Mouse (Mus musculus) forebrain, embryonic 13.5 days (tissue): ENCODE measurements around the gene Chpf2. TPM values are rescaled to one million over a fixed set of nuclear protein-coding genes. Genes with fewer than 3 reads are reported as not detected.

Experiments
- ATAC-seq: fragments of 200-750 bp; cut with Nextera tagmentation; 2 replicates; pipeline ENCODE4 v1.8.0; 2017
- H3K27ac ChIP-seq: fragments of 300-500 bp; sonication (generic); 2 replicates; pipeline ENCODE4 v1.5.1; 2015; ENCODE audit warnings: inconsistent platforms, mild to moderate bottlenecking, moderate library complexity
- H3K27me3 ChIP-seq: fragments of 300-500 bp; sonication (generic); 2 replicates; pipeline ENCODE4 v1.6.1; 2015; ENCODE audit warnings: mild to moderate bottlenecking, inconsistent platforms
- H3K36me3 ChIP-seq: fragments of 300-500 bp; sonication (generic); 2 replicates; pipeline ENCODE4 v1.6.1; 2015; ENCODE audit warnings: mild to moderate bottlenecking, inconsistent platforms; ENCODE audit not compliant: poor library complexity, severe bottlenecking
- H3K4me1 ChIP-seq: fragments of 300-500 bp; sonication (generic); 2 replicates; pipeline ENCODE4 v1.6.1; 2015; ENCODE audit warnings: inconsistent platforms
- H3K4me2 ChIP-seq: fragments of 300-500 bp; sonication (generic); 2 replicates; pipeline ENCODE4 v1.6.1; 2015; ENCODE audit warnings: inconsistent platforms, mild to moderate bottlenecking, moderate library complexity
- H3K4me3 ChIP-seq: fragments of 300-500 bp; sonication (generic); 2 replicates; pipeline ENCODE4 v1.5.1; 2015; ENCODE audit warnings: mild to moderate bottlenecking, inconsistent platforms
- H3K9ac ChIP-seq: fragments of 300-500 bp; sonication (generic); 2 replicates; pipeline ENCODE4 v1.6.1; 2015; ENCODE audit warnings: mild to moderate bottlenecking, inconsistent platforms
- H3K9me3 ChIP-seq: fragments of 300-500 bp; sonication (generic); replicated peaks from 2 replicates; pipeline ENCODE4 v1.6.1; 2016; ENCODE audit warnings: inconsistent platforms
- WGBS: fragments of 180-500 bp; shearing (Covaris S2); methylation state at CpG from one replicate; pipeline ENCODE4 v1.1.7; 2015; 5-methylcytosine and 5-hydroxymethylcytosine counted together
- polyA plus RNA-seq: library from polyadenylated mRNA; unstranded; fragments of >200 nt; fragmentation: Nextera tagmentation; extraction: Ambion mirVana; gene quantifications from 2 replicates; pipeline ENCODE4 v1.2.1, GENCODE M21; 2015

Chpf2 gene
- polyA plus RNA-seq, 1 experiment from 2014 or later, result 15.0 TPM

- peak overlapping the region; percentile 85 for H3K27ac ChIP-seq
- H3K4me1 ChIP-seq, result peaks cover 36% of the 10 kb centered on the region
- H3K9me3 ChIP-seq, result no peaks in the 10 kb centered on the region
- ATAC-seq, result peak; percentile 40; the same call in 1 of the 2 replicates
- H3K36me3 ChIP-seq, result no peaks in the 10 kb centered on the region
- H3K27me3 ChIP-seq, result no peaks in the 10 kb centered on the region
- H3K4me3 ChIP-seq, result no peak overlapping the region
- no peak overlapping the region for H3K9ac ChIP-seq
- peak overlapping the region; percentile 25; the same call in 1 of the 2 replicates for H3K4me2 ChIP-seq
- 60% methylated on average over 5 of the region's 5 CpGs for WGBS
These were observed 25.7 kb downstream of the Chpf2 start for GRCm38 (mm10) chr5:24612302-24612649.

- Histone ChIP-seq H3K9me3 (no peaks in the 10 kb centered on the region), H3K4me3 (no peak overlapping the region), H3K4me2 (no peak overlapping the region), H3K27me3 (no peaks in the 10 kb centered on the region), H3K9ac (no peak overlapping the region), H3K4me1 (peaks cover 21% of the 10 kb centered on the region), H3K36me3 (no peaks in the 10 kb centered on the region), H3K27ac (no peak overlapping the region)
- ATAC-seq, result no peak
- WGBS, result 70% methylated on average over 6 of the region's 6 CpGs
These were observed 28.6 kb downstream of the Chpf2 start for GRCm38 (mm10) chr5:24615097-24615496.

DNA sequence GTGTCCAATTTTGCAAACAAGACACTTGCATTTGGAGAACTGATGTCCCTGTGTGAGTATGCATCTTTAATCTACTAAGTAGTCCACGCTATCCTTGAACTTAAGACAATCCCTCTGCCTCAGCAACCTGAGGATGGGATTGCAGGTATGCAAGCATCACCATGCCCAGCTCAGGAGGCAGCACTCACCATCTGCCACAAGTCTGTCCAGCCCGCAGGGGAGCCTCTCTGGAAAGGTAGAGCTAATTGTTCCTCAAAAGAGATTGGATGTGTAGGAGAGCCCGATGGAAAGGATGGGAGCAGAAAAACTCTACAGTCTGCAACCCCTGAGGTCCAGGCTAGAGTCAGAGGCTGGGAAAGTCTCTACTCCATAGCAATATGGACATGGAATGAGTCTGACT, 32.4 kb downstream of the Chpf2 start:
- WGBS, result 78% methylated on average over 3 of the region's 3 CpGs
- Histone ChIP-seq H3K4me3 (no peak overlapping the region), H3K9me3 (no peaks in the 10 kb centered on the region), H3K9ac (no peak overlapping the region), H3K27me3 (no peaks in the 10 kb centered on the region), H3K4me1 (peaks cover 35% of the 10 kb centered on the region), H3K27ac (no peak overlapping the region), H3K36me3 (no peaks in the 10 kb centered on the region), H3K4me2 (no peak overlapping the region)
- no peak for ATAC-seq

GRCm38 (mm10) chr5:24620116-24620515, 33.6 kb downstream of the Chpf2 start:
- Histone ChIP-seq H3K4me2 (no peak overlapping the region), H3K9me3 (no peaks in the 10 kb centered on the region), H3K4me3 (no peak overlapping the region), H3K27ac (no peak overlapping the region), H3K4me1 (peaks cover 44% of the 10 kb centered on the region), H3K27me3 (peaks cover 2% of the 10 kb centered on the region; the same call in 1 of the 2 replicates), H3K36me3 (no peaks in the 10 kb centered on the region), H3K9ac (no peak overlapping the region)
- 75% methylated on average over 8 of the region's 8 CpGs for WGBS
- ATAC-seq, result no peak

DNA sequence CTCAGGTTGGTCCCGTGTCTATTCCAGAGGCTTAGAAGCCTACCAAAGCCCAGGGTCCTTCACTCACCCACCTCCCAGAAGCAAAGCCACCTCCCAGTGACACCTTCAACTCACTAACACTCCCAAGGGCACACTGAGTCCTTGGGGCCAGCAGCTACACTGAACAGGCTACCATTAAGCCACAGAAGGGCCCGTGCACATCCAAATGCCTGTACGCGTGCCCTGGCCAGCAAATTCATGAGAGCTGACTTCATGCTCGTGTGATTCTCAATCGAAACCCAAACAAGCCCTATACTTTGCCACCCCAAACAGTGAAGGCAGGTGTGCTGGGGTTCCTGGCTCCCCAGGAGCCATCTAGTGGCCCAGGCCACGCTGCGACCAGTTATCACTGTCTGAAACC, 34.1 kb downstream of the Chpf2 start:
- Histone ChIP-seq H3K36me3 (no peaks in the 10 kb centered on the region), H3K4me1 (peaks cover 44% of the 10 kb centered on the region), H3K4me2 (no peak overlapping the region), H3K9me3 (no peaks in the 10 kb centered on the region), H3K27ac (no peak overlapping the region), H3K9ac (no peak overlapping the region), H3K27me3 (peaks cover 2% of the 10 kb centered on the region; the same call in 1 of the 2 replicates), H3K4me3 (no peak overlapping the region)
- WGBS, result 66% methylated on average over 8 of the region's 8 CpGs
- ATAC-seq, result no peak

DNA sequence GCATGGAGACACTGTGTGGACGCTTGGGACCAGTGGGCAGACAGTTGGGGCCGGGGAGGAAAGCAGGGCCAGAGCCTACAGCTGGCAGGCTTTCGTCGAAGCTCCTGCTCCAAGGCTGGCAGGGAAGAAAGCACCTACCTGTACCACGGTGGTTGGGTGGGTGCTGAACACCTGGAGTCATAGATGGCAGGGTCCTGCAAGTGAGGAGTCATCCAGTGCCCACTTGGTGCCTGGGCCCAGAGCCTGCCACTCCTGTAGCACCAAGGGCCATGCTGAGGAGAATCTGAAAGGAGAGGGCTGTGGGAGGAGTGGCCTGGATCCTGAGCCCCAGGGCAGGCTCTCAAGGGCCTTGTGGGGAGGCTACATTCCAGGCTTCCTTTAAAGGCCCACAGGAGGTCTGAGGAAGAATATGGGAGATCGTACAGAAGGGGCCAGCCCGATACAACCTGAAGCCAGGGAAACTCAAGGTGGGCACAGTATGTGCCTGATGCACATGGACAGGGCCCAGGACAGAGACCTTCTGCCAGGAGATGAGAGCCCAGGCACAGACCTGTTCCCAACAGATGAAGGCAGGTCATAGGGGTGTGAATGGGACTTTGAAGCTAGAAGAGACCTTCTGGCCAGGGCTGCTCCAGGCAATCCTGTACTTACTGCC, 36.0 kb downstream of the Chpf2 start:
- no peaks in the 10 kb centered on the region for H3K9me3 ChIP-seq
- H3K27ac ChIP-seq, result peak overlapping the region; percentile 25; the same call in 1 of the 2 replicates
- ATAC-seq, result no peak
- peak overlapping the region; percentile 73; the same call in 1 of the 2 replicates for H3K4me2 ChIP-seq
- peaks cover 44% of the 10 kb centered on the region for H3K4me1 ChIP-seq
- H3K9ac ChIP-seq, result peak overlapping the region; percentile 37; the same call in 1 of the 2 replicates
- no peak overlapping the region for H3K4me3 ChIP-seq
- WGBS, result 70% methylated on average over 7 of the region's 7 CpGs
- H3K36me3 ChIP-seq, result no peaks in the 10 kb centered on the region
- peaks cover 2% of the 10 kb centered on the region; the same call in 1 of the 2 replicates for H3K27me3 ChIP-seq

DNA sequence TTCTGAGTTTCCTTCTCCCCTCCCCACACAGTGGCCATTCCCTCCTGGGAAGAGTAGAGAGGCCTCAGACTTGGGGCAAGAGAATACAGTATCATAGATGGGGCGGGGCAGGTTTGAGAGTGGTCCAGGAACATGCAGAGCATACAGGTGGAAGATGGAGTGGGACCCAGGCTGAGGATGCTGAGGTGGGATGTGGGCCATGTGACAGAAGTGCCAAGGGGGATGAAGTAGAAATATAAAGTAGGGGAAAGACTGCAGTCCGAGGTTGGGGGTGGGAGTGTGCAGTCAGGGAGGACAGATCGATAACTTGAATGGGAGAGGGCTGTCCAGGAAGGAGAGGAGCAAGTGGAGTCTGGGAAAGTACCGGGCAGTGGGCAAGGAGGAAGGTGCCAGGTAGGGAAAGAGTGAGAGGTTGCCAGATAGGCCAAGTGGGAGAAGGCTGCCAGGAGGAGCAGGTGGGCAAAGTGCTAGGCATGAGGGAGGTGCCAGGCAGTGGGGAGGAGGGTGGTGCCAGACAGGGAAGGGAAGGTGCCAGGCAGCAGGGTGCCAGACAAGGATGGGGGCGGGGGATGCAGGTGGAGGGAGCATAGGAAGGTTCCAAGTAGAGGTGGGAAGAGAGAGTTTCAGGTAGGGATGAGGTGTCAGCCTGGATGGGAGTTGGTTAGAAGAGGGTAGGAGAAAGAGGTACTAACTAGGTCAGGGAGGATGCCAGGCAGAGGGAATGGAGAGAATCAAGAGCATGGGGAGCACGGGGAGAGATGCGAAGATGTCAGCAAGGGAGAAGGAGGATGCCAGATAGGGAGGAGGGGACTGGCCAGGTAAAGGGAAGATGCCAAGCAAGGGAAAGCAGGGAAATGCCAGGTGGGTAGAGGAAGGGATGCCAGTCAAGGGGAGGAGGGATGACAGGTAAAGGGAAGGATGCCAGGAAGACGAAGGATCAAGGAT, 36.8 kb downstream of the Chpf2 start:
- Histone ChIP-seq H3K4me2 (peak overlapping the region; percentile 73), H3K27ac (peak overlapping the region; percentile 51; the same call in 1 of the 2 replicates), H3K9me3 (no peaks in the 10 kb centered on the region), H3K36me3 (no peaks in the 10 kb centered on the region), H3K27me3 (peaks cover 2% of the 10 kb centered on the region; the same call in 1 of the 2 replicates), H3K4me3 (peak overlapping the region; percentile 69), H3K4me1 (peaks cover 44% of the 10 kb centered on the region), H3K9ac (peak overlapping the region; percentile 86)
- ATAC-seq, result peak; percentile 42; the same call in 1 of the 2 replicates
- 41% methylated on average over 8 of the region's 8 CpGs for WGBS

DNA sequence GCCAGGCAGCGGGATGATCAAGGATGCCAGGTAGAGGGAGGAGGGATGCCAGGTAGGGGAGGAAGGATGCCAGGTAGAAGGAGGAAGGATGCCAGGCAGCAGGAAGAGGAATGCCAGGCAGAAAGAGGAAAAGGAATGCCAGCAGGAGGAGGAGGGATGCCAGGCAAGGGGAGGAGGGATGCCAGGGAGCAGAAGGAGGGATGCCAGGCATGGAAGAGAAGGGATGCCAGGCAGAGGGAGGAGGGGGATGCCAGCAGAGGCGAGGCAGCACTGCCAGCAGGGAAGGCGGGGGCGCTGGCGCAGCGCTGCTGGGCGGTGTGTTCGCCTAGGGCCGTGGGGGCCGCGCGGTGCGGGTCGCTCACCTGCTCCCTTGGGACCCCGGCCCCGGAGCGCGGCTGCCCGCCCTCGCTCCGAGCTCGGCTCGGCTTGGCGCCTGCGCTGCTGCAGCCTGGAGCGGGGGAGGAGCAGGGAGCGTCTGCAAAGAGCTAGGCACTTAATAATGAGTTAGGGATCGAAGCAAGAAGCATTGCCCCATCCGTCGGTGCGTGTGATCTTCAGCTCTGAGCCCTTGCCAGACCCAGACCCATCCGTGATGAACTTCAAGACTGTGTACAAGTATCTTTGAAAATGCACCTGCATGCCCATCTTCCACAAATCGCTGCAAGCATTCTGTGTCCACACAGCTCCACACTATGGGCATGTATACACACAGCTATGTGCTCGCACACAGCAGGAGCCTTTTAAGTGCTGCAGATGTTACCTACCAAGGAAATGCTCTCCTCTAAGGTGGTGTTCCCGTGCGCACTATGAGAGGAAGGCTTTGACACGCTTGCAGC, 37.7 kb downstream of the Chpf2 start, which contains the start of gene Smarcd3:
Gene Smarcd3, minus strand, starts transcription at position 426 of the 836 bp plus-strand sequence.
- Histone ChIP-seq H3K9me3 (no peaks in the 10 kb centered on the region), H3K27me3 (peaks cover 2% of the 10 kb centered on the region; the same call in 1 of the 2 replicates), H3K27ac (peak within 1 kb of the TSS; percentile 57), H3K4me3 (peak within 1 kb of the TSS; percentile 69), H3K36me3 (no peaks in the 10 kb centered on the region), H3K4me1 (peaks cover 44% of the 10 kb centered on the region), H3K4me2 (peak within 1 kb of the TSS; percentile 73), H3K9ac (peak within 1 kb of the TSS; percentile 86)
- WGBS, result 3% methylated on average over 37 of the region's 37 CpGs
- peak; percentile 90 for ATAC-seq

GRCm38 (mm10) chr5:24624822-24625120, 38.2 kb downstream of the Chpf2 start:
- Histone ChIP-seq H3K27ac (0 out of 2 replicates have a peak overlapping the region, but pooled peaks have one; percentile 57), H3K9ac (peak overlapping the region; percentile 86), H3K4me2 (peak overlapping the region; percentile 73), H3K9me3 (no peaks in the 10 kb centered on the region), H3K4me1 (peaks cover 44% of the 10 kb centered on the region), H3K36me3 (no peaks in the 10 kb centered on the region), H3K4me3 (peak overlapping the region; percentile 69), H3K27me3 (peaks cover 2% of the 10 kb centered on the region; the same call in 1 of the 2 replicates)
- WGBS, result 41% methylated on average over 4 of the region's 4 CpGs
- no peak for ATAC-seq

GRCm38 (mm10) chr5:24629712-24630111, 43.2 kb downstream of the Chpf2 start:
- H3K4me2 ChIP-seq, result no peak overlapping the region
- H3K27me3 ChIP-seq, result peaks cover 2% of the 10 kb centered on the region; the same call in 1 of the 2 replicates
- 64% methylated on average over 3 of the region's 3 CpGs for WGBS
- no peaks in the 10 kb centered on the region for H3K9me3 ChIP-seq
- no peak overlapping the region for H3K27ac ChIP-seq
- no peaks in the 10 kb centered on the region for H3K36me3 ChIP-seq
- H3K4me1 ChIP-seq, result peaks cover 4% of the 10 kb centered on the region
- no peak overlapping the region for H3K4me3 ChIP-seq
- no peak for ATAC-seq
- H3K9ac ChIP-seq, result no peak overlapping the region

DNA sequence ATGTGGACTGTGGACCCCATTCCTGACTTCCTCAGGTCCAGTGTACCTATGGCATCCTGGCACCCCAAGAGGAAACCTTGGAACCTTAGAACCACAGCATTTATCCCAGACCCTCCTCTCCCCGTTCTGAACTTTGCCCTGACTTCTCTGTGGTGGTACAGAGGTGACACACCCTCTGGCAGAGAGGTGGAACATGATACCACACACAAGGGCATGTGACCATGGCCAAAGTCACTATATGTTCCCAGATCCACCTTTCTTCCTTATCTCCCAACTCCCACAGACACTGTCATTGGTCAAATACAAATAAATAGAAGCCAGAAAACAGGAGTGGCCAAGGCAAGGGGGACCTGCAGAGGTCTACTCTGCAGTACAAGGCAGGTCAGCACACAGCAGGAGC, 48.6 kb downstream of the Chpf2 start:
- H3K9ac ChIP-seq, result no peak overlapping the region
- H3K36me3 ChIP-seq, result no peaks in the 10 kb centered on the region
- H3K4me3 ChIP-seq, result no peak overlapping the region
- no peaks in the 10 kb centered on the region for H3K9me3 ChIP-seq
- ATAC-seq, result no peak
- WGBS, result 47% methylated on average over 1 of the region's 1 CpGs
- H3K27ac ChIP-seq, result no peak overlapping the region
- H3K4me1 ChIP-seq, result peaks cover 20% of the 10 kb centered on the region
- H3K4me2 ChIP-seq, result no peak overlapping the region
- H3K27me3 ChIP-seq, result no peaks in the 10 kb centered on the region
